Mouse (Mus musculus) cerebellum, adult 2 months (tissue): ENCODE results near the gene Apof.

Source experiments
- CTCF ChIP-seq: fragments of 200-500 bp; IDR thresholded peaks from 2 replicates; pipeline ENCODE4 v1.5.1; 2011; ENCODE audit warnings: low read depth, mild to moderate bottlenecking, control low read depth, low read length, moderate library complexity, borderline replicate concordance; ENCODE audit not compliant: insufficient read depth
- POLR2A ChIP-seq: fragments of 200-500 bp; IDR thresholded peaks from 2 replicates; pipeline ENCODE4 v1.6.1; 2011; ENCODE audit warnings: low read length, control low read depth, borderline replicate concordance; ENCODE audit not compliant: insufficient read depth

GRCm38 (mm10) chr10:128280943-128281342, 12.5 kb downstream of the Apof start:
- TF ChIP-seq POLR2A (no peak), CTCF (no peak)
